In the genomic region with DNA sequence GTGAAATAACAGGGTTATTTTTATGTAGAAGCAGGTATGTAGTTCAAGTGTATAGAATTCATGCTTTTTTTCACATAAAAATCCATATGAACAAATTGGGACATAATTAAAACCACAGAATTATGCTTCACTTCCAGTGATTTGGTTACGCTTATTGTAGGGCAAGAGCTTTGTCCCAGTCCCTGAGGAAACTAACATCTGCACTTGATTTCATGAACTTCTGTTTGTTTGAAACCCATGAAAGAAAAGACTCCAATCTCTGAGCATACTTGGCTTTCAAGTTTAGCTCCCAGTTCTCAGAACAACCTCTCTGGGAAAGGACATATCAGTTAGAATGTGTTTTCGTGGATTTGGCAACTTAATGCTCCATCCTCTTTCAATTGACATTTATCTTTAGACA, we compare ENCODE assay signal across 26 mouse cellular contexts.
"Had no signal": no experiment of that assay in that cellular context is flagged by ENCODE, and none has a peak within 500 bp of the region (broad histone marks: within the 10 kb centered on the region; RNA-seq: fewer than 3 reads in every experiment).

No protein-coding gene starts in this region.

- ATAC-seq: intestine, embryonic 16.5 days; liver, embryonic 12.5 days had no signal

- H3K9me3 ChIP-seq: heart, embryonic 13.5 days; heart, embryonic 15.5 days; hindbrain, embryonic 10.5 days; hindbrain, embryonic 12.5 days; kidney, embryonic 15.5 days; limb, embryonic 13.5 days; limb, embryonic 15.5 days; liver, embryonic 12.5 days had no signal

- H3K4me3 ChIP-seq: gastrocnemius, adult 2 months; heart, embryonic 13.5 days; heart, embryonic 15.5 days; hindbrain, embryonic 10.5 days; hindbrain, embryonic 12.5 days; kidney, embryonic 15.5 days; limb, embryonic 13.5 days; limb, embryonic 15.5 days; liver, embryonic 12.5 days had no signal

- H3K27ac ChIP-seq: gastrocnemius, adult 2 months; heart, embryonic 13.5 days; heart, embryonic 15.5 days; hindbrain, embryonic 10.5 days; hindbrain, embryonic 12.5 days; hindbrain, embryonic 14.5 days; kidney, embryonic 15.5 days; kidney, postnatal 0 days; limb, embryonic 13.5 days; limb, embryonic 15.5 days; liver, embryonic 12.5 days; liver, embryonic 14.5 days had no signal

- H3K9ac ChIP-seq: heart, embryonic 13.5 days; heart, embryonic 15.5 days; hindbrain, embryonic 12.5 days; hindbrain, embryonic 14.5 days; kidney, embryonic 15.5 days; limb, embryonic 13.5 days; limb, embryonic 15.5 days; liver, embryonic 12.5 days; liver, embryonic 14.5 days had no signal

- H3K36me3 ChIP-seq: heart, embryonic 13.5 days; heart, embryonic 15.5 days; hindbrain, embryonic 10.5 days; hindbrain, embryonic 12.5 days; kidney, embryonic 15.5 days; limb, embryonic 13.5 days; limb, embryonic 15.5 days; liver, embryonic 12.5 days had no signal

- H3K4me1 ChIP-seq: heart, embryonic 15.5 days; hindbrain, embryonic 10.5 days; hindbrain, embryonic 12.5 days; kidney, embryonic 15.5 days; limb, embryonic 13.5 days; limb, embryonic 15.5 days; liver, embryonic 12.5 days had no signal

- DNase-seq: gastrocnemius, adult 2 months; gastrocnemius, postnatal 10 days; gastrocnemius, postnatal 25 days; heart, postnatal 14 days; heart, postnatal 4 days; kidney, adult 11 months; kidney, adult 2 months; kidney, adult 9 months; kidney, postnatal 14 days; kidney, postnatal 36 days; layer of hippocampus, adult 9-11 months; layer of hippocampus, postnatal 36 days; left cerebral cortex, postnatal 4 days had no signal

- H3K4me2 ChIP-seq: heart, embryonic 11.5 days; heart, embryonic 13.5 days; heart, embryonic 15.5 days; hindbrain, embryonic 12.5 days; hindbrain, embryonic 14.5 days; kidney, embryonic 15.5 days; limb, embryonic 13.5 days; limb, embryonic 15.5 days; liver, embryonic 12.5 days had no signal

- H3K27me3 ChIP-seq: heart, embryonic 13.5 days; heart, embryonic 15.5 days; hindbrain, embryonic 12.5 days; kidney, embryonic 15.5 days; limb, embryonic 13.5 days; limb, embryonic 15.5 days; liver, embryonic 12.5 days had no signal
